Mouse (Mus musculus) gastrocnemius, adult 18-20 months (tissue): ENCODE measurements around the gene Ints6. TPM values are rescaled to one million over a fixed set of nuclear protein-coding genes. Genes with fewer than 3 reads are reported as not detected.

Experiments
- DNase-seq: peaks from one replicate; pipeline ENCODE4 v3.0.0; 2021; ENCODE audit warnings: low spot score
- long read RNA-seq, 2 experiments: library from polyadenylated mRNA; stranded (forward); transcript quantifications; one replicate each; pipeline ENCODE4 v2.0.0; 2021
- total RNA-seq, 2 experiments: library from RNA; stranded (reverse); gene quantifications; 2 replicates each; pipeline ENCODE4 v1.2.3; 2021

Ints6 gene
- 10 to 100 TPM; 12.4 to 13.2 TPM for total RNA-seq
- long read RNA-seq, experiment 1, partial matches to known transcripts, result 4 of 20 reads
- long read RNA-seq, experiment 1, other reads (novel, unspliced or antisense), result 15 of 20 reads
- long read RNA-seq, experiment 2, partial matches to known transcripts, result 4 of 14 reads
- long read RNA-seq, experiment 2, other reads (novel, unspliced or antisense), result 10 of 14 reads

GRCm38 (mm10) chr14:62761036-62761881, at the start of gene Ints6:
Gene Ints6 (minus strand): TSS chr14:62761169.
- peak; percentile 99 for DNase-seq

- no peak for DNase-seq
These were observed 47.9 kb upstream of the Ints6 start for GRCm38 (mm10) chr14:62808661-62809523.

GRCm38 (mm10) chr14:62806921-62807320, 46.0 kb upstream of the Ints6 start:
- no peak for DNase-seq

- no peak for DNase-seq
These were observed 42.2 kb upstream of the Ints6 start for GRCm38 (mm10) chr14:62803204-62803603.

- DNase-seq, result no peak
These were observed 39.8 kb upstream of the Ints6 start for GRCm38 (mm10) chr14:62800791-62801190.

- no peak for DNase-seq
These were observed 37.7 kb upstream of the Ints6 start for GRCm38 (mm10) chr14:62798608-62799101.

GRCm38 (mm10) chr14:62795719-62796118, 34.8 kb upstream of the Ints6 start:
- no peak for DNase-seq

- DNase-seq, result no peak
These were observed 28.3 kb upstream of the Ints6 start for GRCm38 (mm10) chr14:62789282-62789681.

GRCm38 (mm10) chr14:62782981-62783380, 22.0 kb upstream of the Ints6 start:
- no peak for DNase-seq

- DNase-seq, result no peak
These were observed 19.7 kb upstream of the Ints6 start for GRCm38 (mm10) chr14:62780520-62781316.

GRCm38 (mm10) chr14:62778095-62778494, 17.1 kb upstream of the Ints6 start:
- DNase-seq, result no peak

GRCm38 (mm10) chr14:62775034-62775433, 14.1 kb upstream of the Ints6 start:
- no peak for DNase-seq

- no peak for DNase-seq
These were observed 13.3 kb upstream of the Ints6 start for GRCm38 (mm10) chr14:62774246-62774645.

GRCm38 (mm10) chr14:62773766-62774165, 12.8 kb upstream of the Ints6 start:
- DNase-seq, result no peak

GRCm38 (mm10) chr14:62765398-62765797, 4.4 kb upstream of the Ints6 start:
- DNase-seq, result no peak

GRCm38 (mm10) chr14:62764371-62764770, 3.4 kb upstream of the Ints6 start:
- no peak for DNase-seq

GRCm38 (mm10) chr14:62761943-62762342, 974 bp upstream of the Ints6 start:
- no peak for DNase-seq

GRCm38 (mm10) chr14:62760321-62761035, 491 bp downstream of the Ints6 start:
- peak; percentile 53 for DNase-seq

- DNase-seq, result peak; percentile 69
These were observed 1.1 kb downstream of the Ints6 start for GRCm38 (mm10) chr14:62759771-62760320.

- DNase-seq, result no peak
These were observed 2.3 kb downstream of the Ints6 start for GRCm38 (mm10) chr14:62758714-62759113.
